Mouse (Mus musculus) liver, embryonic 14.5 days (tissue): Measurements from ENCODE around the gene Olfr1325.
"Not testable (repeated sequence)": the region's sequence is repeated elsewhere in the genome, so short reads cannot be mapped to it uniquely, and the experiment has no call there.

Experiments used
- CTCF ChIP-seq: IDR thresholded peaks from 2 replicates; pipeline ENCODE4 v1.5.1; 2016; ENCODE audit warnings: antibody characterized with exemption, low read depth, control low read depth
- EP300 ChIP-seq: IDR thresholded peaks from 2 replicates; pipeline ENCODE4 v1.6.1; 2016; ENCODE audit warnings: antibody characterized with exemption, low read depth

- not testable (repeated sequence) for TF ChIP-seq CTCF, EP300
Observed at GRCm38 (mm10) chrX:74646393-74646792, 53.9 kb downstream of the Olfr1325 start.
